Mouse (Mus musculus) small intestine, adult 2 months (tissue): Measurements from ENCODE around the gene Ctsa. TPM values are rescaled to one million over a fixed set of nuclear protein-coding genes. Genes with fewer than 3 reads are reported as not detected.

Source experiments
- H3K27ac ChIP-seq: fragments of 200-500 bp; 2 replicates; pipeline ENCODE4 v1.5.1; 2012; ENCODE audit warnings: low read depth, low read length, control low read depth, inconsistent platforms; ENCODE audit not compliant: insufficient read depth
- H3K27me3 ChIP-seq: fragments of 200-500 bp; 2 replicates; pipeline ENCODE4 v1.6.1; 2012; ENCODE audit warnings: mild to moderate bottlenecking, moderate library complexity, low read length, inconsistent platforms; ENCODE audit not compliant: control insufficient read depth, insufficient read depth
- H3K36me3 ChIP-seq: fragments of 200-500 bp; 2 replicates; pipeline ENCODE4 v1.6.1; 2012; ENCODE audit warnings: mild to moderate bottlenecking, low read length, control low read depth, inconsistent platforms; ENCODE audit not compliant: control insufficient read depth, insufficient read depth
- H3K4me1 ChIP-seq: fragments of 200-500 bp; 2 replicates; pipeline ENCODE4 v1.6.1; 2012; ENCODE audit warnings: low read length, inconsistent platforms, mixed read lengths; ENCODE audit not compliant: control insufficient read depth, insufficient read depth, insufficient read length
- H3K4me3 ChIP-seq: fragments of 200-500 bp; 2 replicates; pipeline ENCODE4 v1.5.1; 2012; ENCODE audit warnings: low read depth, mild to moderate bottlenecking, control low read depth, inconsistent platforms, low read length, moderate library complexity
- CTCF ChIP-seq: fragments of 200-500 bp; IDR thresholded peaks from 2 replicates; pipeline ENCODE4 v1.5.1; 2012; ENCODE audit warnings: low read depth, mild to moderate bottlenecking, control low read depth, inconsistent platforms, low read length, moderate library complexity, mixed read lengths; ENCODE audit not compliant: insufficient replicate concordance, insufficient read length; ENCODE audit errors: extremely low read depth
- POLR2A ChIP-seq: fragments of 200-500 bp; IDR thresholded peaks from 2 replicates; pipeline ENCODE4 v1.6.1; 2012; ENCODE audit warnings: low read depth, mild to moderate bottlenecking, control low read depth, inconsistent platforms, low read length, moderate library complexity
- WGBS: fragments of 180-500 bp; shearing (Covaris S2); methylation state at CpG from one replicate; pipeline ENCODE4 v1.1.7; 2018; 5-methylcytosine and 5-hydroxymethylcytosine counted together
- polyA plus RNA-seq: library from polyadenylated mRNA; depleted of rRNA; stranded (reverse); fragments of >200 nt; gene quantifications from 2 replicates; pipeline ENCODE4 v1.2.3, GENCODE M21; 2012; rRNA removed

Ctsa gene
- polyA plus RNA-seq, 1 experiment, result 235 TPM

DNA sequence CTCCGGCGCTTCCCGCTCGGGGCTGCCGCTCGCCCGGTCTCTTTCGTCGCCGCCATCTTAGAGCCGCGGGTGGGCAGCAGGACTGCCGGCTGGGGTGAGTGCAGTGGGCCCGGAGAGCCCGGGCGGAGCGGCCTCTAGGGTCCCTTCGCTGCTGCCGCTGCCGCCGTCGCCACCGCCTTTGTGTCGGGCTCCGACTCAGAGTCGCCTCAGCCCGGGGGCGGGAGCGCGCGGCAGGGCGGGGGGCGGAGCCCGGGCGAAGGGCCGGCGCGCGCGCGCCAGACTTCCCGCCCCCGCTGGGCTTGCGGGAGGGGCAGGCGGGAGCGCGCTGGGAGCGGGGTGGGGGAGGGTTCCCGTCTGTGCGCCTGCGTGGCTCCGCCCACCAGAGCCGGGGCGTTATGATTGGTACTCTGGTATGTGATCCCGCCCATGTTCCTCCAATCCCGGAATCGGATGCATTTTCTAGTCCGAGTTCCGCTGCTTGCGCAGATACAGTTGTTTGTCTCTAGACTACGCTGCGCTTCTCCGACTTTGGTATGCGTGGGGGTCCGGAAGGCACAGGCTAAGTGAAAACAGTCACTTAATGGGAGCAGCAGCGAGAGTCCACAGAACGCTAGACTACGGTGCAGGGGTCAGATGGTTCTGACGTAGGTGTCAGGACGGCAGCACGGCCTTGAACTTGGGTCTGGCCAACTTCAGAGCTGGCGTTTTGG lies 47.0 kb downstream of the Ctsa start:
- H3K27me3 ChIP-seq, result no peaks in the 10 kb centered on the region
- H3K27ac ChIP-seq, result peak overlapping the region; percentile 98
- TF ChIP-seq CTCF (no peak), POLR2A (peak; percentile 90)
- peak overlapping the region; percentile 94 for H3K4me3 ChIP-seq
- peaks cover 6% of the 10 kb centered on the region for H3K4me1 ChIP-seq
- peaks cover 14% of the 10 kb centered on the region for H3K36me3 ChIP-seq
- WGBS, result under 1% methylated on average over 72 of the region's 72 CpGs

DNA sequence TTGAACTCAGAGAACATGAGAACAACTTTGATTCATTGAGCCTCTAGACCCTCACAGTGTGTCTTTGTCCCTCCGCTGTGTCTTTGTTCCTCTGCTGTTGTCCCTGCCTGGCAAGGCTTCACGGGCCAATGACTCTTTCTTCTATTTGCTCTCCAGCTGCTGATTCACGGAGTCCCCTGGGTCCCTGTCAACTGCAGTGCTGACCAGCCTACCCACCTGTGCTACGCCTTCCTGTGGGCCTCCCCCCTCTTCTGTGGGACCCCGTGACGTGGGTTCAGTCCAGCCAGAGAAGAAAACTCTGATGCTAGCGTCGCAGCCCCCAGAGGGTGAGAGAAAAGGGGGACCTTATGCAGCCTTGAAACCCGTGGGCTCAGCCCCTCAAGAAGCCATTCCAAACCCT lies 49.9 kb downstream of the Ctsa start:
- WGBS, result 82% methylated on average over 9 of the region's 9 CpGs
- H3K27ac ChIP-seq, result no peak overlapping the region
- no peak overlapping the region for H3K4me3 ChIP-seq
- peaks cover 6% of the 10 kb centered on the region for H3K4me1 ChIP-seq
- TF ChIP-seq CTCF (no peak), POLR2A (no peak)
- H3K36me3 ChIP-seq, result peaks cover 41% of the 10 kb centered on the region
- no peaks in the 10 kb centered on the region for H3K27me3 ChIP-seq

DNA sequence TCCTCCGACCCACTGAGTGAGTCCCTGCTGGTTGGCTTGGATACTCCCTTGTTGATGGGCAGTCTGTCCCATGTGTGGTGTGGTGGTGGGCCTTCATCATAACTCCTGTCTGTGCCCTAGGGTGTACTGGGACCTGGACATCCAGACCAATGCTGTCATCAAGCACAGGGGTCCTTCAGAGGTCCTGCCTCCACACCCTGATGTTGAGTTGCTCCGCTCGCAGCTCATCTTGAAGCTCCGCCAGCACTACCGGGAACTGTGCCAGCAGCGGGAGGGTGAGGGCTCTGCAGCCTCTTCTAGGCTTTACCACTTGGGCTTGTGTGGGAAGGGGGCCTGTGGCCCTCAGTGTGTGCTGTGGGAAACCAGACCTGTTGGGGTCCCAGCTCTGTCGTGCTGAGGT lies 53.1 kb downstream of the Ctsa start:
- peaks cover 12% of the 10 kb centered on the region for H3K4me1 ChIP-seq
- WGBS, result 40% methylated on average over 7 of the region's 7 CpGs
- no peaks in the 10 kb centered on the region for H3K27me3 ChIP-seq
- TF ChIP-seq POLR2A (no peak), CTCF (no peak)
- no peak overlapping the region for H3K27ac ChIP-seq
- peaks cover 70% of the 10 kb centered on the region for H3K36me3 ChIP-seq
- no peak overlapping the region for H3K4me3 ChIP-seq

DNA sequence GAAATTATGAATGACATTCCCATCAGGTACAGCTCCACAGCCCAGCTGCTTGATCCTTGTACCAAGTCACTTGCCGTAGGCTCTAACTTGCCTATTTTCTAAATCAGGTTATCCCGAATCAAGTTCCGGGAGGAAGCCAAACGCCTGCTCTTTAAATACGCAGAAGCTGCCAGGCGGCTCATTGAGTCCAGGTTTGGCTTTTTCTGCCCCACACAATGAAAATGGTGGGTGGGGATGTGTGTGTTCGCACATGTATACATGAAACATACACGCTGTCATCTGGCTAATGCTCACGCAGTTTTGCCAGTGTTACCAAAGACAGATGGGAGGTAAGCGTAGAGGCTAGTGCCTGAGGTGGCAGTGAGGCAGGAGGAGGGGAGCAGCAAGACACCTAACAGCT lies 53.9 kb downstream of the Ctsa start:
- peaks cover 78% of the 10 kb centered on the region for H3K36me3 ChIP-seq

DNA sequence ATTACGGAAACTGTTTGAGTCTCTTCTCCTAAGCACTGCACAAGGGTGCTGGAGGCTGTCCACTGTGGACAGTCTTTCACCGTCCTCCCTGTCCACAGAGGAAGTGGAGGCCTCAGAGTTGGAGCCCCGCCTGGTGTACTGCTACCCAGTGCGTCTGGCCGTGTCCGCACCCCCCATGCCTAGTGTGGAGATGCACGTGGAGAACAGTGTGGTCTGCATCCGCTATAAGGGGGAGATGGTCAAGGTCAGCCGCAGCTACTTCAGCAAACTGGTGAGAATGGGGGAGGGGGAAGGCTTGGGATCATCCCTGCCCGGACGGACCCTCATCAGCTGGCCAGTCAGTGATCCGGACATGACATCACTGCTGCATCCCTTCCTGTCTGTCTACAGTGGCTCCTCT lies 56.3 kb downstream of the Ctsa start:
- Histone ChIP-seq H3K27me3 (no peaks in the 10 kb centered on the region), H3K27ac (no peak overlapping the region), H3K4me3 (no peak overlapping the region), H3K4me1 (peaks cover 12% of the 10 kb centered on the region), H3K36me3 (peaks cover 94% of the 10 kb centered on the region)
- 84% methylated on average over 12 of the region's 12 CpGs for WGBS
- TF ChIP-seq CTCF (no peak), POLR2A (no peak)

More for the DNA sequence above, 53.9 kb downstream of the Ctsa start:
- WGBS, result 95% methylated on average over 10 of the region's 10 CpGs
- TF ChIP-seq POLR2A (no peak), CTCF (no peak)
- H3K27ac ChIP-seq, result no peak overlapping the region
- H3K4me3 ChIP-seq, result no peak overlapping the region
- H3K4me1 ChIP-seq, result peaks cover 12% of the 10 kb centered on the region
- no peaks in the 10 kb centered on the region for H3K27me3 ChIP-seq

DNA sequence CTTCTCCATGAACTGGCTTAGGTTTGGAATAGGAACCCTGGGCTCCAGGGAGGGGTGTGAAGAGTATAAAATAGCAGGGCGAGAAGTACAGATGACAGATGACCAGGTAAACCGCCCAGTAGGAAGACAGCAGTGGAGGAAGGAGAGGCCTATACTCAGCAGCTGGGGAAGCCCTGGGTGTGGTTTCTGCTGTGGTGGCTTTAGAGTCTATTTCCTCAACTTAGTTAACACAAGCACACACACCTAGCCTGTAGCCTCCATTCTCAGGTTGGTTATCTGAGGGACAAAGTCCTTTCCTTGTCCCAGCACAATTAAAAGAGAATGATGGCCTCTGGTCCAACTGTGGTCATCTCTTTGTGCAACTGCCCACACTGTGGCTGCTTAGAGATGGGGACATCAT lies 57.3 kb downstream of the Ctsa start:
- peak overlapping the region; percentile 72 for H3K27ac ChIP-seq
- TF ChIP-seq CTCF (no peak), POLR2A (no peak)
- H3K4me3 ChIP-seq, result no peak overlapping the region
- no peaks in the 10 kb centered on the region for H3K27me3 ChIP-seq
- peaks cover 96% of the 10 kb centered on the region for H3K36me3 ChIP-seq
- H3K4me1 ChIP-seq, result peaks cover 12% of the 10 kb centered on the region
- 34% methylated on average over 2 of the region's 2 CpGs for WGBS

Other genes with a start within 250 kb of the Ctsa start
- gene Wfdc6a, start 247.4 kb upstream of the Ctsa start, polyA plus RNA-seq, result not detected in 2 replicates
- not detected in 2 replicates for gene Eppin, start 239.3 kb upstream of the Ctsa start, polyA plus RNA-seq
- not detected in 2 replicates for gene Wfdc6b, start 219.4 kb upstream of the Ctsa start, polyA plus RNA-seq
- gene Wfdc8, start 219.2 kb upstream of the Ctsa start, polyA plus RNA-seq, result 0.05 TPM in 1 of 2 replicates, not detected in the other
- gene Wfdc16, start 194.1 kb upstream of the Ctsa start, polyA plus RNA-seq, result not detected in 2 replicates
- 1.8 TPM in 1 of 2 replicates, not detected in the other for gene Wfdc10, start 176.8 kb upstream of the Ctsa start, polyA plus RNA-seq
- gene Wfdc9, start 176.3 kb upstream of the Ctsa start, polyA plus RNA-seq, result not detected in 2 replicates
- not detected in 2 replicates for gene Wfdc11, start 158.8 kb upstream of the Ctsa start, polyA plus RNA-seq
- not detected in 2 replicates for gene Wfdc13, start 147.8 kb upstream of the Ctsa start, polyA plus RNA-seq
- not detected in 2 replicates for gene Spint4, start 134.4 kb upstream of the Ctsa start, polyA plus RNA-seq
- gene Spint5, start 117.6 kb upstream of the Ctsa start, polyA plus RNA-seq, result not detected in 2 replicates
- gene Wfdc3, start 86.9 kb upstream of the Ctsa start, polyA plus RNA-seq, result 0.06 and 0.75 TPM in 2 replicates
- gene Dnttip1, start 86.9 kb upstream of the Ctsa start, polyA plus RNA-seq, result 20.9 and 37.8 TPM in 2 replicates
- gene Ube2c, start 63.0 kb upstream of the Ctsa start, polyA plus RNA-seq, result 39.1 and 91.2 TPM in 2 replicates
- gene Tnnc2, start 52.9 kb upstream of the Ctsa start, polyA plus RNA-seq, result not detected in 2 replicates
- gene Snx21, start 47.0 kb upstream of the Ctsa start, polyA plus RNA-seq, result 9.7 and 19.2 TPM in 2 replicates
- gene Acot8, start 28.0 kb upstream of the Ctsa start, polyA plus RNA-seq, result 76.9 and 102 TPM in 2 replicates
- 1.7 and 2.6 TPM in 2 replicates for gene Zswim3, start 27.8 kb upstream of the Ctsa start, polyA plus RNA-seq
- gene Zswim1, start 10.2 kb upstream of the Ctsa start, polyA plus RNA-seq, result 4.8 and 8.1 TPM in 2 replicates
- not detected in 2 replicates for gene Spata25, start 4.3 kb upstream of the Ctsa start, polyA plus RNA-seq
- gene Neurl2, start 583 bp downstream of the Ctsa start, polyA plus RNA-seq, result 1.7 and 3.1 TPM in 2 replicates
- 20.9 and 34.2 TPM in 2 replicates for gene Pltp, start 24.8 kb downstream of the Ctsa start, polyA plus RNA-seq
- gene Pcif1, start 46.4 kb downstream of the Ctsa start, polyA plus RNA-seq, result 22.8 and 30.3 TPM in 2 replicates
- 19.1 and 34.1 TPM in 2 replicates for gene Zfp335, start 78.9 kb downstream of the Ctsa start, polyA plus RNA-seq
- gene Mmp9, start 107.9 kb downstream of the Ctsa start, polyA plus RNA-seq, result 11.1 and 12.1 TPM in 2 replicates
- 0.57 and 0.60 TPM in 2 replicates for gene Slc12a5, start 127.9 kb downstream of the Ctsa start, polyA plus RNA-seq
- 8.6 and 16.5 TPM in 2 replicates for gene Ncoa5, start 202.0 kb downstream of the Ctsa start, polyA plus RNA-seq
- gene Cd40, start 222.8 kb downstream of the Ctsa start, polyA plus RNA-seq, result 4.7 and 6.4 TPM in 2 replicates